Mouse (Mus musculus) kidney, embryonic 14.5 days (tissue): ENCODE data around the gene Ryr1. TPM values are rescaled to one million over a fixed set of nuclear protein-coding genes. Genes with fewer than 3 reads are reported as not detected.

Experiments used
- ATAC-seq: fragments of 200-750 bp; cut with Nextera tagmentation; 2 replicates; pipeline ENCODE4 v1.8.0; 2017; ENCODE audit warnings: moderate number of reproducible peaks, mild to moderate bottlenecking, moderate TSS enrichment, moderate library complexity; ENCODE audit not compliant: low FRiP score, low TSS enrichment
- H3K27ac ChIP-seq: fragments of 300-500 bp; sonication (generic); 2 replicates; pipeline ENCODE4 v1.5.1; 2014; ENCODE audit warnings: low read depth, mild to moderate bottlenecking, low read length, moderate library complexity, mixed read lengths
- H3K27me3 ChIP-seq: fragments of 300-500 bp; sonication (generic); 2 replicates; pipeline ENCODE4 v1.6.1; 2014; ENCODE audit warnings: mild to moderate bottlenecking, low read length; ENCODE audit not compliant: control insufficient read depth, insufficient read depth
- H3K36me3 ChIP-seq: fragments of 300-500 bp; sonication (generic); 2 replicates; pipeline ENCODE4 v1.6.1; 2014; ENCODE audit warnings: low read length, mixed read lengths; ENCODE audit not compliant: control insufficient read depth, insufficient read depth
- H3K4me1 ChIP-seq: fragments of 300-500 bp; sonication (generic); 2 replicates; pipeline ENCODE4 v1.6.1; 2014; ENCODE audit warnings: low read length, mixed read lengths; ENCODE audit not compliant: control insufficient read depth, insufficient read depth
- H3K4me2 ChIP-seq: fragments of 300-500 bp; sonication (generic); replicated peaks from 2 replicates; pipeline ENCODE4 v1.6.1; 2014; ENCODE audit warnings: low read depth, mild to moderate bottlenecking, low read length
- H3K4me3 ChIP-seq: fragments of 300-500 bp; sonication (generic); 2 replicates; pipeline ENCODE4 v1.5.1; 2014; ENCODE audit warnings: mild to moderate bottlenecking, low read length
- H3K9ac ChIP-seq: fragments of 300-500 bp; sonication (generic); 2 replicates; pipeline ENCODE4 v1.6.1; 2014; ENCODE audit warnings: low read depth, mild to moderate bottlenecking, low read length, moderate library complexity
- H3K9me3 ChIP-seq: fragments of 300-500 bp; sonication (generic); 2 replicates; pipeline ENCODE4 v1.6.1; 2016; ENCODE audit warnings: low read length; ENCODE audit not compliant: control insufficient read depth
- WGBS: fragments of 180-500 bp; shearing (Covaris S2); extraction: QIAGEN DNeasy Blood & Tissue Kit; methylation state at CpG from one replicate; pipeline ENCODE4 v1.1.7; 2014; 5-methylcytosine and 5-hydroxymethylcytosine counted together
- polyA plus RNA-seq: library from polyadenylated mRNA; unstranded; fragments of >200 nt; fragmentation: Nextera tagmentation; extraction: Ambion mirVana; gene quantifications from 2 replicates; pipeline ENCODE4 v1.2.1, GENCODE M21; 2014

Gene Ryr1
- polyA plus RNA-seq, result 1.1 TPM in 2 replicates

GRCm38 (mm10) chr7:29124970-29125369 is at the start of gene Ryr1:
TSS of gene Ryr1 (minus strand) at chr7:29125179.
- H3K9me3 ChIP-seq, result no peaks in the 10 kb centered on the region
- WGBS, result under 1% methylated on average over 16 of the region's 16 CpGs
- no peaks in the 10 kb centered on the region for H3K36me3 ChIP-seq
- H3K4me3 ChIP-seq, result peak within 1 kb of the TSS; percentile 44
- ATAC-seq, result peak; percentile 84
- H3K27ac ChIP-seq, result no peak within 1 kb of the TSS
- H3K4me1 ChIP-seq, result peaks cover 18% of the 10 kb centered on the region; the same call in 1 of the 2 replicates
- no peaks in the 10 kb centered on the region for H3K27me3 ChIP-seq
- peak within 1 kb of the TSS; percentile 87 for H3K4me2 ChIP-seq
- H3K9ac ChIP-seq, result peak within 1 kb of the TSS; percentile 63; the same call in 1 of the 2 replicates

- Histone ChIP-seq H3K36me3 (peaks cover 39% of the 10 kb centered on the region), H3K4me2 (no peak overlapping the region), H3K27ac (no peak overlapping the region), H3K4me1 (peaks cover 28% of the 10 kb centered on the region), H3K9me3 (no peaks in the 10 kb centered on the region), H3K4me3 (no peak overlapping the region), H3K9ac (no peak overlapping the region), H3K27me3 (peaks cover 32% of the 10 kb centered on the region)
- no peak for ATAC-seq
- 48% methylated on average over 32 of the region's 32 CpGs for WGBS
These were observed 47.5 kb upstream of the Ryr1 start for GRCm38 (mm10) chr7:29172390-29173016.

GRCm38 (mm10) chr7:29171562-29172097 is 46.7 kb upstream of the Ryr1 start:
- Histone ChIP-seq H3K27me3 (peaks cover 32% of the 10 kb centered on the region), H3K4me3 (peak overlapping the region; percentile 65), H3K36me3 (peaks cover 33% of the 10 kb centered on the region), H3K4me1 (peaks cover 28% of the 10 kb centered on the region), H3K27ac (no peak overlapping the region), H3K9ac (peak overlapping the region; percentile 42; the same call in 1 of the 2 replicates), H3K9me3 (no peaks in the 10 kb centered on the region), H3K4me2 (peak overlapping the region; percentile 77)
- ATAC-seq, result no peak
- WGBS, result 4% methylated on average over 33 of the region's 34 CpGs

- peaks cover 32% of the 10 kb centered on the region for H3K27me3 ChIP-seq
- WGBS, result 2% methylated on average over 43 of the region's 43 CpGs
These were observed 46.0 kb upstream of the Ryr1 start for GRCm38 (mm10) chr7:29170755-29171561.

GRCm38 (mm10) chr7:29170066-29170754 is 45.2 kb upstream of the Ryr1 start, which contains the start of the genes Ggn and Spred3:
TSS of gene Ggn (plus strand) at chr7:29170210.
TSS of gene Spred3 (minus strand) at chr7:29170411.
- Histone ChIP-seq H3K27me3 (peaks cover 32% of the 10 kb centered on the region), H3K9ac (peak within 1 kb of the TSS; percentile 66), H3K4me3 (peak within 1 kb of the TSS; percentile 65), H3K36me3 (peaks cover 19% of the 10 kb centered on the region), H3K27ac (peak within 1 kb of the TSS; percentile 82), H3K4me2 (peak within 1 kb of the TSS; percentile 77), H3K4me1 (peaks cover 28% of the 10 kb centered on the region), H3K9me3 (no peaks in the 10 kb centered on the region)
- ATAC-seq, result peak; percentile 78
- WGBS, result 1% methylated on average over 30 of the region's 30 CpGs

More at GRCm38 (mm10) chr7:29170755-29171561, 46.0 kb upstream of the Ryr1 start:
- no peak for ATAC-seq
- peak overlapping the region; percentile 65 for H3K4me3 ChIP-seq
- H3K9me3 ChIP-seq, result no peaks in the 10 kb centered on the region
- H3K4me1 ChIP-seq, result peaks cover 28% of the 10 kb centered on the region
- H3K9ac ChIP-seq, result peak overlapping the region; percentile 42; the same call in 1 of the 2 replicates
- H3K27ac ChIP-seq, result no peak overlapping the region
- H3K36me3 ChIP-seq, result peaks cover 26% of the 10 kb centered on the region
- H3K4me2 ChIP-seq, result peak overlapping the region; percentile 77

- H3K4me3 ChIP-seq, result peak overlapping the region; percentile 65
- peak; percentile 89 for ATAC-seq
- peaks cover 28% of the 10 kb centered on the region for H3K4me1 ChIP-seq
- H3K4me2 ChIP-seq, result peak overlapping the region; percentile 77
- peak overlapping the region; percentile 66 for H3K9ac ChIP-seq
- no peaks in the 10 kb centered on the region for H3K9me3 ChIP-seq
- peaks cover 28% of the 10 kb centered on the region for H3K27me3 ChIP-seq
- WGBS, result under 1% methylated on average over 28 of the region's 39 CpGs
- H3K27ac ChIP-seq, result peak overlapping the region; percentile 82
- H3K36me3 ChIP-seq, result peaks cover 11% of the 10 kb centered on the region
These were observed 44.5 kb upstream of the Ryr1 start for GRCm38 (mm10) chr7:29169231-29170065.

GRCm38 (mm10) chr7:29168791-29169230 is 43.8 kb upstream of the Ryr1 start:
- Histone ChIP-seq H3K27me3 (peaks cover 25% of the 10 kb centered on the region), H3K9me3 (no peaks in the 10 kb centered on the region), H3K4me1 (peaks cover 28% of the 10 kb centered on the region), H3K9ac (peak overlapping the region; percentile 66), H3K36me3 (peaks cover 5% of the 10 kb centered on the region), H3K27ac (peak overlapping the region; percentile 82), H3K4me3 (peak overlapping the region; percentile 65), H3K4me2 (peak overlapping the region; percentile 77)
- ATAC-seq, result no peak; the same call in 1 of the 2 replicates
- 0% methylated on average over 12 of the region's 14 CpGs for WGBS
